Mouse (Mus musculus) right cerebral cortex, adult 2 months (tissue): Measurements from ENCODE around the gene Med11.
"Not testable (repeated sequence)": the region's sequence is repeated elsewhere in the genome, so short reads cannot be mapped to it uniquely, and the experiment has no call there.

Experiments
- DNase-seq, 2 experiments: peaks; one replicate each; pipeline ENCODE4 v3.0.0; 2021 to 2022; ENCODE audit warnings: low spot score in 2 of 2

Gene Med11

GRCm38 (mm10) chr11:70451797-70452498 lies at the start of gene Med11:
Med11 (plus strand) TSS chr11:70451919.
- DNase-seq, result peak; percentile 95 to 97

- DNase-seq, result peak; percentile 13 to 22
These were observed 48.1 kb upstream of the Med11 start for GRCm38 (mm10) chr11:70403598-70403997.

GRCm38 (mm10) chr11:70409594-70410296 lies 42.0 kb upstream of the Med11 start, which contains the start of gene Pelp1:
Pelp1 (minus strand) TSS chr11:70410031.
- DNase-seq, result peak; percentile 89 to 94

GRCm38 (mm10) chr11:70410297-70410643 lies 41.4 kb upstream of the Med11 start:
- DNase-seq, result no peak

- DNase-seq, result no peak
These were observed 39.1 kb upstream of the Med11 start for GRCm38 (mm10) chr11:70412591-70412990.

GRCm38 (mm10) chr11:70413961-70414360 lies 37.8 kb upstream of the Med11 start:
- peak; percentile 83 to 87 for DNase-seq

DNA sequence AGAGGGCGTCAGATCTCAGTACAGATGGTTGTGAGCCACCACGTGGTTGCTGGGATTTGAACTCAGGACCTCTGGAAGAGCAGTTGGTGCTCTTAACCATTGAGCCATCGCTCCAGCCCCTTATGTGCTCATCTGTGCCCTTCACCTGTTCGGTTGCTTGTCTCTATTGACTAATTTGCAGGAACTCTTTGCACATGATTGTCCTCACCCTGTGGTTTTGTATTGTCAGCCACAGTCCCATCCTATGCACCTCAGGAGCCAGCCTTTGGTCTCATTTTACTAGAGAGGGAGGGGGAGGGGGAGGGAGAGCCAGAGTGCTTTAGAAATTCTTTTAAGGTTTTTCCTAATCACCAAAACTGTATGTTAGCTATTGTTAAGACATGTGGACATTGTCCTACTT lies 33.5 kb upstream of the Med11 start:
- DNase-seq, result no peak

DNA sequence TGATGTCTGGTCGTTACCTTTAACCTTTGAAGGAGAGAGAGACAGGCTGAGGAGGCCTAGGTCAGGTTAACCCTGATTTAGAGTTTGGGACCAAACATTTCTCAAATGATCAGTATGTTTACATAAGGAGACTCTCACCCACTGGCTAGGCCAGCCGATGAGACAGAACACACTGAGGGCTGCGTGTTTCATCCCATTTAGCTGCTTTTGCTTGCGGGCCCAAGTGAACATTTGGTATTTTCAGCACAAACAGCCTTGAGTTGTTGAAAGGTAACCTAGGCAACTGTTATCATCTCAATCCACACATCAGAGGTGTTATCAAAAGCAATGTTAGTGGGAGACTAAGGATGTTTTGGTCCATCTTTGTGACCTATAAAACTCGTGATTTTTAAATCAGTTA lies 32.2 kb upstream of the Med11 start:
- DNase-seq, result peak; percentile 23 to 29

DNA sequence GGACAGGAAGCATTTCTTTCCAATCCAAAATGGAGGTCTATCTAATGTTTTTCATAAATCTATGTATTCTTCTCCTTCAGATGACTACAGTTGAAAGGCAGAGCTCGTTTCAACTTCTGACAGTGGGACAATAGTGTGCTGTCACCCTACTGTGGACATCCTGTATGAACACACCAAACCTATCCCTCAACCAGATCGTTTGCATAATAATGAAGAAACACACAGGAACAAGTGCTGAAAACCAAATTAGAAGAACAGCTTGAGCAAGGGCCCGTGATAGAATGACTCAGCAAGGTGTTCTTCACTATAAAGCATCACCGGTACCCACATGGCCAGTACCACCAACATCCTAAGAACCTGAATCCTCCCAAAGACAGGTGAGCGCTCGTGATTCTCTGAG lies 25.1 kb upstream of the Med11 start:
- DNase-seq, result not testable (repeated sequence)

- DNase-seq, result no peak
These were observed 20.1 kb upstream of the Med11 start for GRCm38 (mm10) chr11:70431574-70431973.

GRCm38 (mm10) chr11:70432048-70432894 lies 19.4 kb upstream of the Med11 start, which contains the start of gene Arrb2:
Arrb2 (plus strand) TSS chr11:70432635.
- peak; percentile 97 to 98 for DNase-seq

DNA sequence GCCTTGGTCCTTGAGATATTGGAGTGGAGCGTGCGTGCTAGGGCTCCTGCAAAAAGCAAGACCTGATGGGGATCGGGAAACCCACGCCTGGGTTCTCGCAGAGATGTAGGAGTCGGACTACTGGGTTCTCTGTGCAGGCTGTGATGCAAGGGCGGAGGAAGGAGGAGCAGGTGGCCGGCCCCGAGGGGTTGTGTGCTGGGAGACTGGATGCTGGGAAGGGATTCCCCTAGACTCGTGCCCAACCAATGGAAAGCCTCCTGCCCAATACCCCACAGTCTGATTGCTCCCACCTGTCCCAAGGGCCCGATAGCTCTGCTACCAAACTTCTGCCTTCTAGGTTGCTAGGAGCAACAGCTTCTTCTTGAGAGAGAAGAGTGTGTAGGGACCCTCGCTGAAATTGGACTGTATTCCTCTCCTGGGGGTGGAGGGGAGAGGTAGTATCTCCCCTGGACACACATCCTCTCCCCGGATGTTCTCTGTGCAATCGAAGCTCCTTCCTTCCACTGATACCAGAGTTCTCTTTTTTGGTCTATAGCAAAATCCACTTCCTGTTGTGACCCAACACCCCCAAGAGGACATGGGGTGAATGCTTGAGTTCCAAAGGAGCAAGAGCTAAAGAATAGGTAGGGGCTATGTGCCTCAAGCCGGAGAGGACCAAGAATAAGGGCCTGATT lies 18.7 kb upstream of the Med11 start:
- peak in 1 of 2 experiments; percentile 54 for DNase-seq

DNA sequence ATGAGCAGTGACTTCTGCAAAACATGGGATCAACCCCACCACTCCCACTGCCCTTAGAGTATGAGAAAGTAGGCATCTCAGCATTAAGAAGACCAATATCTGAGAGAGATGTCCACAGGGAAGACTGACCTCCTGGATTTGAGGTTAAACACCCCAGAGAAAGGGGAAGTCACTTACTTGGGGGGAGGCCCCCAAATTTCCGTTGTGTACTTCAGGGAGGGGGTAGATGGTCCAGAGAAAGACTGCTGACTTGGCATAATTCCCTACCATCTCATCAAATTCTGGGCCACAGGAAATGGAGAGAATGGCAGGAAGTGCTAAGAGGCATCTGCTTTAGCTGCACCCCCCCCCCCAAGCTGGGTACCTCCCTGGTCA lies 18.2 kb upstream of the Med11 start:
- no peak for DNase-seq

DNA sequence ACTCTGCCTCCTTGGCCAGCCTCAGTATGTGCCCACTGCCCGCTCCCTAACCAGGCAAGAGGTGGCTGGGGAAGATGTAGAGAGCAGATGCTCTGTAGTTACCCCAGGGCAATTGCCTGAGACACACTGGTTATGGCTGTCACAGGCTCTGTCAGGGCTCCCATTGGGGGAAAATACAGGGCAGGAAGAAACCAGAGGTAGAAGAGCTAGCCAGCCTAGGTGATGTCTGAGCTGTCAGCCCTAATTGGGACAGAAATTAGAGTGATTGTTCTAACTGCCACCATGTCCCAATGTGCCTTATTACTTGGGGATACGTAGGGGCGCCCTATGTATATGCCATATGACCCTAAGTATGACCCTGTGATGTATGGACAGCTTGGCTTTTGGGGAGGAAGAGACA lies 17.8 kb upstream of the Med11 start:
- no peak for DNase-seq

- DNase-seq, result no peak
These were observed 16.2 kb upstream of the Med11 start for GRCm38 (mm10) chr11:70435476-70435875.

GRCm38 (mm10) chr11:70437426-70437825 lies 14.3 kb upstream of the Med11 start:
- DNase-seq, result no peak

DNA sequence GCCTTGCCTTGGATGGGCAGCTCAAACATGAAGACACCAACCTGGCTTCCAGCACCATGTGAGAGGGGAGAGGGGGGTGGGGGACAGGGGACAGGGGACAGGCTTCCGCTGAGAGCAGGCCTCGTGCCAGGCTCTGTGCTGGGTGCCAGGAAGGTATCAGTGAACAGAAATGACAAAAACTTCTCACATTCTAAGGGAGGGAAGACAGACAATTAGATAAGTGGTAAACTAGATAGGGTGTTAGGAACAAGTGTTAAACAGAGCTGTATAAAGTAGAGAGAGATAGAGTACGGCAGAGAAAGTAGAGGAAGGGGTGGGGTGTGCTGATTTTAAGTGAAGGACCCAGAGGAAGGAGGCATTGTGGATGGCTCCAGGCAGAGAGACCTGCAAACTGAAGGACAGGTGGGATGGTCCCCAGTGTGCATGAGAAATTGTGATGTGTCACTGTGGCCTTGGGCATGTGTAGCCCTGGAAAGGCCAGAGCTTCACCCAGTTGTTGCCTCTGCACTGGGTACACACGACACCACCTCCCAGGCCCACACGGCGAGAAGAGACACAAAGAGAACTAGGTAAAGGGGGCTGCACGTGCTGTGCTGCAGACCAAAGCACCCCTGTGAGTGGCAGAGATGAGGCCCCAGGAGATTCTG lies 12.9 kb upstream of the Med11 start:
- DNase-seq, result no peak

- no peak for DNase-seq
These were observed 11.1 kb upstream of the Med11 start for GRCm38 (mm10) chr11:70440637-70441036.

DNA sequence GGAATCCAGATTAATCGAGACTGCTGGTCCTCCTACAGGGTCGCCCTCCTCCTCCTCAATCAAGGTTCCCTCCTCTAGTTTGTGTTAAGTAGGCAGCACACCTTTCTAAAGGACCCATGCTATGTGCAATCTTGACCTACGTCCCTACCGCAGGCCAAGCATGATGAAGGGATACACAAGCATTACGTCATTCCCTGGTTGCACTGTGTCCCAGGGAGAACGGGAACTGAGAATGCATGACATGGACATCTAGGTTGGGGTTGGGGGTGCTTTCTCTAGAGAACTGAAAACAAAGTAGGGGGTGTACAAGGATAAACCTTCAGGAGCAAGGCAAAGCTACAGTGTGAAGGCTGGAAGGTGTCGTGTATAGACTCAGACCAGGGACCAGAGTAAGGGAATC lies 9.8 kb upstream of the Med11 start:
- no peak for DNase-seq

- DNase-seq, result no peak
These were observed 7.8 kb upstream of the Med11 start for GRCm38 (mm10) chr11:70443964-70444363.

GRCm38 (mm10) chr11:70444667-70445066 lies 7.1 kb upstream of the Med11 start:
- DNase-seq, result no peak
